Mouse (Mus musculus) heart, postnatal 36 days (tissue): ENCODE data around the gene Mab21l2. TPM values are rescaled to one million over a fixed set of nuclear protein-coding genes. Genes with fewer than 3 reads are reported as not detected.

Experiments
- DNase-seq, 2 experiments: peaks; one replicate each; pipeline ENCODE4 v3.0.0; 2021 to 2022
- intact Hi-C: fragments of 180-260 bp; cut with DNase I; formaldehyde crosslinking; loops from one replicate; pipeline ENCODE4 v1.15.1; 2025
- total RNA-seq, 2 experiments: library from RNA; stranded (reverse); gene quantifications; 2 replicates each; pipeline ENCODE4 v1.2.3; 2021

Gene Mab21l2
- total RNA-seq, 2 experiments from 2014 or later, result 0.11 to 0.19 TPM

GRCm38 (mm10) chr3:86541074-86541614 lies 7.3 kb downstream of the Mab21l2 start:
- no peak for DNase-seq
- intact Hi-C loops, result no loop called here

DNA sequence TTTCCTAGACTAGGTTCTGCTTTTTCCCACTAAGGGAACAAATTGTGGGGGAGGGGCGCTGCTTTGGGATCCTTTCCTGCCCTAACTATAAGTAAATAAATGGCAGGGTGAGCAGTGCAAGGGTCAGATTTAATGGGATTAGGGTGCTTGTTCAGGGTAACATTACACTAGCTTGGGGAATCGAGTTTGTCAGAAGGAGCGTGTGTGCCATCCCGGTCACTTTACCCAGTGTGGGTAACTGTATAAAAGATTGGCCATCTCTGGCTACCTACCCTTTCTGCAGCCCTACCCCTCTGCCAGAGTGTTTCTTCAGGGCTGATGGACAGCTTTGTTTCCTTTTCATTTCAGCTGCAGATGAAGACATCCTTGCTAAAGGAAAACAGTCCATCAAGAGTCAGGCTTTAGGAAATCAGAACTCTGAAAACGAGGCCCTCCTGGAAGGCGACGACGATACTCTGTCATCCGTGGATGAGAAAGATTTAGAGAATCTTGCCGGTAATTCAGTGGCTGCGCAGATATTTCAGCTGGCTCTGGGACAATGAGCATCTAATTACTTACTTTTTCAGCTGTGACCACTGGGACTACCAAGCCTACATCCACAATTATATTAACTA lies 8.8 kb downstream of the Mab21l2 start:
- intact Hi-C loops, result no loop called here
- no peak for DNase-seq

GRCm38 (mm10) chr3:86538645-86539554 lies 9.5 kb downstream of the Mab21l2 start:
- DNase-seq, result no peak
- intact Hi-C loops, result no loop called here

DNA sequence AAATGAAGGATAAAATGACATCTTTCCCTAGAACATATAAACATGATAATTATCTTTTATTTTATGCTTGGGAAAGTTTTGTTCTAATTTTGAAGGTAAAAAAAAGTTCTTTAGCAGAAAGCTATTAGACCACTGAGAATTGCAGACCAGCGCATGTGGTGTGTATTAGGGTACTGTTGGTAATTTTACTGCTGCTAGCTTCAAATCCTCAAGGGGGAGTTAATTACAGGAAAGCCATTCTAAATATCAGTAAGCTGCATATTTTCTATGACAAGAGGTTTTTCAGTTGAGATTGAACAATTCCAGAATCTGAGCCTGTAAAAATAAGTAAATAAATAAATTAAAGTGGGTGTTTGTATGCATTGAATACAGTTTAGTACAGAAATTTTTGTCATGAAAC lies 11.7 kb downstream of the Mab21l2 start:
- intact Hi-C loops, result no loop called here
- DNase-seq, result no peak

DNA sequence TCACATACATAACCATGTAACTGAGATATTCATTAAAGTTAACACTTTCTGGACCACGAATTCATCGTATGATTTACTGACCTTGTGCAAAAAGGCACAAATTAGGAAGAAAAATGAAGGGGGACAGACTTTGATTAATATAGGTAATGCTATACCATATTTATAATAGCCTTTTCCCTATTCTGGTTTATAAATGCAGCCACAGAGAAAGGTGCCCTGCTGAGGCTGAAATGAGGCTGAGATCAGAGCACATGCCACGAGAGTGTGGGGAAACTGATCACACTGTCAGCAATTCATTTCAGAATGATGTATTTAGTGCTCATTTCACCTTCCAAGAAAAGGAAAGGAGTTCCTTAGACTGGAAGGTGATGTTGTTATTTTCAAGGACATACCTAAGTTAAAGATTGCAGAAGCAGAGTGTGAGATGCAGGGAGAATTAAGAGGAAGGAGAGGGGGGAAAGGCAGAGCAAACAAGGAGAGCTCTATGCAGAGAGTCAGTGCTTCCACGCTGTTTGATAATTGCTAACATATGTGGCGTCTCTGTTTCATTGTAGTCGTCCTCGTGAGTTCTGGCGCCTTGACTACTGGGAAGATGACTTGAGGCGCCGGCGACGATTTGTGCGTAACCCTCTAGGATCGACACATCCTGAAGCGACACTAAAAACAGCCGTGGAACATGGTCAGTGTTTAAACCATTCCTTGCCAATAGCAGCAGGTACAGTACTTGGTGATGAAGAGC lies 16.7 kb downstream of the Mab21l2 start:
- DNase-seq, result no peak
- intact Hi-C loops, result no loop called here

- no peak for DNase-seq
- intact Hi-C loops, result no loop called here
Measured at GRCm38 (mm10) chr3:86522880-86523505, 25.4 kb downstream of the Mab21l2 start.

GRCm38 (mm10) chr3:86518506-86519109 lies 29.8 kb downstream of the Mab21l2 start:
- no peak for DNase-seq
- intact Hi-C loops, result no loop called here

- intact Hi-C loops, result no loop called here
- no peak for DNase-seq
Measured at GRCm38 (mm10) chr3:86500586-86500985, 47.8 kb downstream of the Mab21l2 start.
